Mouse (Mus musculus) effector memory CD4-positive, alpha-beta T cell, adult 7 months (primary cell): ENCODE measurements around the gene Slc17a2. TPM values are rescaled to one million over a fixed set of nuclear protein-coding genes. Genes with fewer than 3 reads are reported as not detected.

ENCODE experiments used
- polyA plus RNA-seq: library from polyadenylated mRNA; unstranded; fragments of 100-300 nt; shearing (Covaris generic); gene quantifications from one replicate; pipeline ENCODE4 v1.2.1, GENCODE M21; 2017

Slc17a2 gene
- not detected for polyA plus RNA-seq

DNA sequence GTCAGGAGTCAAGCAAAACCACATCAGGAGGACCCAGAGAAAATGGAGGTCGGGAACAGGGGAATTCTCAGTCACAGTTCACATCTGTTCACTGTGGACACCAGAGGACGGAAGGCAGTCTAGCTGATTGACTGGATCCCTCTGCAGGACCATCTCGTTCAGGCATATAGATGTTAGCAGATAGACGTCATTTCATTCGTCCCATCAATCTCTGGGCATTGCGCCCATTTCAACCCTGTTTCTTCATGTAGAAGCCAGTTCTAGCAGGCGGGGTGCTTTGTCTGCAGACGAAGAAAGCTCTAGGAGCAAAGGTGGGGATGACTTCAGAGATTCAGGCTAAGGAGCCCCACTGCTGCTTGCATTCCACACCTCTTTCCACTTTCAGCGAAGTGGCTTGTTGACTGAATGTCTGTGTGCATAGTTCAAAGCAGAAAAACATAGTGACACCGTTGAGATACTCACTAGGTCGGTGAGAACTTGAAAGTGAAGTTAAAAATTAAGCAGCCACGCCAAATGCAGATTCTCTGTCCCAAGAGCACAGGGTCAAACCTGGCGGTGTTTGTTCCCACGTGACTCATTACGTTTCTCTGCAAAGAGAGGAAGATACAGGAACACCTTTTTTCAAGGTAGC is at the start of gene Slc17a2:
Gene Slc17a2, plus strand, starts transcription at position 572 of the 631 bp plus-strand sequence.

DNA sequence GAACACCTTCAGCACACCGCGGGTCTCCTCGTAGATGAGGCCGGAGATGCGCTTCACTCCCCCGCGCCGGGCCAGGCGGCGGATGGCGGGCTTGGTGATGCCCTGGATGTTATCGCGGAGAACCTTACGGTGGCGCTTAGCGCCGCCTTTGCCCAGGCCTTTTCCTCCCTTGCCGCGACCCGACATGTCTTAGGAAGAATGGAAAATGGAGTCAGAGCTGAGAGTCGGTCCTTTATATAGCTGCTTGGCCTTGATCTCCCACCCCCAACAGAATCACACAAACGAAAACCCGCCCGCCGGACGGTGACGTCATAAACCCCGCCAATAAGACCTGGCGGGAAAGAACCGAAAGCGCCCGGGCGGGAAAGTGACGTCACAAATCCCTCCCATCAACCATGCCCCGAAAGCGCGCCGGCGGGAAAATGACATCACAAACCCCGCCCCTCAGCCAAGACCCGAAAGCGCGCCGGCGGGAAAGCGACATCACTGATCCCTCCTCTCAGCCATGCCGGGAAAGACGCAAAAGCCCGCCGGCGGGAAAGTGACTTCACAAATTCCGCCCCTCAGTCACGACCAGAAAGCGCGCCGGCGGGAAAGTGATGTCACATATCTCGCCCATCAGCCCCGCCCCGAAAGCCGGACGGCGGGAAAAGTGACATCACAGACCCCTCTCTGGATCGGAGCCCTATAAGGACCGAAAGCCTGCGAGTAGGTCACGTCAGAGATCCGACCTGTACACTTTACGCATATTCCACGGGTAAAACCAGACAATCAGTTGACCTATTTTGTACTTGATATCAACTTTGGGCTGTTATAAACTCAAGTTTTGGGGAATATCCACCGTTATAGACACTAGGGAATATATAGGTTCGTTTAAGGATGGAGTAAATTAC is 45.6 kb upstream of the Slc17a2 start, which contains the start of gene Hist1h4a:
Gene Hist1h4a, minus strand, starts transcription at position 259 of the 893 bp plus-strand sequence.

DNA sequence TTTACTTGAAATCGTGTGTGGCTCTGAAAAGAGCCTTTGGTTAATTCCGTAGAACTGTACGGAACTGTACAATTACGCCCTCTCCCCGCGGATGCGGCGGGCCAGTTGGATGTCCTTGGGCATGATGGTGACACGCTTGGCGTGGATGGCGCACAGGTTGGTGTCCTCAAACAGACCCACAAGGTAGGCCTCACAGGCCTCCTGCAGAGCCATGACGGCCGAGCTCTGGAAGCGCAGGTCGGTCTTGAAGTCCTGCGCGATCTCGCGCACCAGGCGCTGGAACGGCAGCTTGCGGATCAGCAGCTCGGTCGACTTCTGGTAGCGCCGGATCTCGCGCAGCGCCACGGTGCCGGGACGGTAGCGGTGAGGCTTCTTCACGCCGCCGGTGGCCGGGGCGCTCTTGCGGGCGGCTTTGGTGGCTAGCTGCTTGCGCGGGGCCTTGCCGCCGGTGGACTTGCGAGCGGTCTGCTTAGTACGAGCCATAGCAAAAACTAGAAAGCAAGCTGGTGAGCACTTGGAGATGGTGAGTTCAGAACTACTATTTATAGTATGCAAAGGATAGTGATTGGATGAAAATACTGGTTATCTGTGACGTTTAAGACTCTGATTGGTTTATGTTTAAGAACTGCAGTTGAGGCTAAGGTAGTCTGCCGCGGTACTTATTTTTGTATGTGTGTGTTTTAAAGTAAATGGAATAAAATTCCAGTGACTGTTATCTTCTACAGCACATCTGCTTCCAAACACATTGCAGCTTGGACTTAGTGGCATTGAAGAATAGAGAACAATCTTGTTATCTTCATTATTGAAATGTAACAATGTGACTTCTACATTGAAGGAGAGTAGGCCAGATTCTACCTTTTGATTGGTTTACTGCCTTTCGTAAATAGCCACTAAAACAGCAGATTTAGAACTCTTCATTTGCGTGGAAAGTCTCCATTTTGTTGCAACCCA is 44.6 kb upstream of the Slc17a2 start, which contains the start of gene Hist1h3a:
Gene Hist1h3a, minus strand, starts transcription at position 516 of the 951 bp plus-strand sequence.

DNA sequence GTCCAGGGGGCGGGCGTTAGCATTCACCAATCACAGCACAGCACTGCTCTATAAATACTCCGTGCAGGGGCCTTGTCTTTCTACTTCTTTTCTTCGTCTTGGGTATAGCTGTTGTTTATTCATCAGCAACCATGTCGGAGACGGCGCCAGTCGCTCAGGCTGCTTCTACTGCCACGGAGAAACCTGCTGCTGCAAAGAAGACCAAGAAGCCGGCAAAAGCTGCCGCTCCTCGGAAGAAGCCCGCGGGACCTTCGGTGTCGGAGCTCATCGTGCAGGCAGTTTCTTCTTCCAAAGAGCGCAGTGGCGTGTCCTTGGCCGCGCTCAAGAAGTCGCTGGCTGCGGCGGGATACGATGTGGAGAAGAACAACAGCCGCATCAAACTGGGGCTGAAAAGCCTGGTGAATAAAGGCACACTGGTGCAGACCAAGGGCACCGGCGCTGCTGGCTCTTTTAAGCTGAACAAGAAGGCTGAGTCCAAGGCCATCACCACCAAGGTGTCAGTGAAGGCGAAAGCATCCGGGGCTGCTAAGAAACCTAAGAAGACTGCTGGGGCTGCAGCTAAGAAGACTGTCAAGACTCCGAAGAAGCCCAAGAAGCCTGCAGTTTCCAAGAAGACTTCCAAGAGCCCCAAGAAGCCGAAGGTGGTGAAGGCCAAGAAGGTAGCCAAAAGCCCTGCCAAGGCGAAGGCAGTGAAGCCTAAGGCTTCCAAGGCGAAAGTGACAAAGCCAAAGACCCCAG is 43.0 kb upstream of the Slc17a2 start, which contains the start of gene Hist1h1a:
Gene Hist1h1a, plus strand, starts transcription at position 81 of the 738 bp plus-strand sequence.

DNA sequence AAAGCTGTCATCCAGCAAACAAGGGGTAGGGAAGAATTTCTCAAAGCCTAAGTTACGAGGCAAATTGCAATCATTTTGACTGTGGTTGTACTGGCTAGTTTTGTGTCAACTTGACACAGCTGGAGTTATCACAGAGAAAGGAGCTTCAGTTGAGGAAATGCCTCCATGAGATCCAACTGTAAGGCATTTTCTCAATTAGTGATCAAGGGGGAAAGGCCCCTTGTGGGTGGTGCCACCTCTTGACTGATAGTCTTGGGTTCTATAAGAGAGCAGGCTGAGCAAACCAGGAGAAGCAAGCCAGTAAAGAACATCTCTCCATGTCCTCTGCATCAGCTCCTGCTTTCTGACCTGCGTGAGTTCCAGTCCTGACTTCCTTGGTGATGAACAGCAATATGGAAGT is 37.2 kb upstream of the Slc17a2 start, which contains the start of gene Trim38:
Gene Trim38, plus strand, starts transcription at position 301 of the 400 bp plus-strand sequence.

DNA sequence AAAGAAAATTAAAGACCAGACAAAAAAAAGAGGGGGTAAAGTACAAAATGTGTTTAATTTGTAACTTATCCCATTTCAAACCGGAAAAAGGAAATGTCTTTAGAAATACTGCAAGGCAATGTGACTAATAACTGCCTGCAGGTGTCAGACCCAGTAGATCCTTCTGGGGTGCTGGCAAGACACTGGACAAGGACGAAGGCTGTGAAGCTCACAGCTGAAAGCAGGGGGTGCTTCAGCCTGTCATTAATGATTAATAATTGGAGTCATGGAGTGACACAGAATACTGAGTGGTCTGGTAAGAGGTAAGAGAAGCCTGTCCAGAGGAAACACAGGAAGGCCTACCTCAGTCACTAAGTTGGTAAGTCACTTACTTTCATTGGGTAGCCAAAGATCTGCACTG is 32.5 kb downstream of the Slc17a2 start, which contains the start of gene Slc17a3:
Gene Slc17a3, plus strand, starts transcription at position 127 of the 400 bp plus-strand sequence.

DNA sequence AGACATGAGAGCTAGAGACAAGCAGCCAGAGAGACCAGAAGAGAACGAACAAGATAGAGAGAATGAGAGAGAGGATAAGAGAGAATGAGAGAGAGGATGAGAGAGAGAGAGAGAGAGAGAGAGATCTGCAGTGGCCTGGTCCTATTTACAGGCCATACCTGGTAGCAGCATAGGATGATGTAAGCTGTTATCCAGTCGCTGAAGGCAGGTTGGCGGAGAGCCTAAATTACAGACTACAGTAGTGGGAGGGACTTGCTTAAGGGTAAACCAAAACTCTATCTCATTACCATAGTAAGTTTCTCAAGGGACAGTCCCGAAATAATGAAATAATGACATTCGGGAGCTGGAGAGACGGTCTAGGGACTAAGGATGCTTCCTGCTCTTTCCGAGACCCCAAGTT is 60.6 kb downstream of the Slc17a2 start, which contains the start of gene Slc17a1:
Gene Slc17a1, plus strand, starts transcription at position 346 of the 400 bp plus-strand sequence.

Other genes starting within 250 kb of the Slc17a2 start
- gene Hist1h3e, start 244.6 kb upstream of the Slc17a2 start, polyA plus RNA-seq, result 0.98 TPM
- gene Hist1h2ae, start 235.8 kb upstream of the Slc17a2 start, polyA plus RNA-seq, result 1.8 TPM
- gene Hist1h2bg, start 235.6 kb upstream of the Slc17a2 start, polyA plus RNA-seq, result not detected
- gene Hist1h2bf, start 232.8 kb upstream of the Slc17a2 start, polyA plus RNA-seq, result not detected
- gene Hist1h2ad, start 232.6 kb upstream of the Slc17a2 start, polyA plus RNA-seq, result not detected
- not detected for gene Hist1h3d, start 231.2 kb upstream of the Slc17a2 start, polyA plus RNA-seq
- 15.2 TPM for gene Hist1h4d, start 225.4 kb upstream of the Slc17a2 start, polyA plus RNA-seq
- 0.89 TPM for gene Hist1h2be, start 185.9 kb upstream of the Slc17a2 start, polyA plus RNA-seq
- 4.5 TPM for gene Hist1h1e, start 184.4 kb upstream of the Slc17a2 start, polyA plus RNA-seq
- gene Hist1h2ac, start 123.0 kb upstream of the Slc17a2 start, polyA plus RNA-seq, result not detected
- gene Hist1h2bc, start 122.8 kb upstream of the Slc17a2 start, polyA plus RNA-seq, result 12.6 TPM
- not detected for gene Hist1h1t, start 111.2 kb upstream of the Slc17a2 start, polyA plus RNA-seq
- 3.6 TPM for gene Hist1h4c, start 108.5 kb upstream of the Slc17a2 start, polyA plus RNA-seq
- not detected for gene Hfe, start 96.1 kb upstream of the Slc17a2 start, polyA plus RNA-seq
- gene Hist1h1c, start 68.2 kb upstream of the Slc17a2 start, polyA plus RNA-seq, result 38.7 TPM
- not detected for gene Hist1h3c, start 61.4 kb upstream of the Slc17a2 start, polyA plus RNA-seq
- gene Hist1h2bb, start 60.3 kb upstream of the Slc17a2 start, polyA plus RNA-seq, result not detected
- not detected for gene Hist1h2ab, start 55.9 kb upstream of the Slc17a2 start, polyA plus RNA-seq
- gene Hist1h3b, start 54.7 kb upstream of the Slc17a2 start, polyA plus RNA-seq, result not detected
- gene Hist1h4b, start 50.0 kb upstream of the Slc17a2 start, polyA plus RNA-seq, result 6.7 TPM
- gene Hist1h4a, start 45.8 kb upstream of the Slc17a2 start, polyA plus RNA-seq, result 1.1 TPM
- gene Hist1h3a, start 44.6 kb upstream of the Slc17a2 start, polyA plus RNA-seq, result 3.4 TPM
- not detected for gene Hist1h1a, start 43.3 kb upstream of the Slc17a2 start, polyA plus RNA-seq
- not detected for gene Trim38, start 37.1 kb upstream of the Slc17a2 start, polyA plus RNA-seq
- gene Slc17a3, start 32.4 kb downstream of the Slc17a2 start, polyA plus RNA-seq, result not detected
- gene Slc17a1, start 60.8 kb downstream of the Slc17a2 start, polyA plus RNA-seq, result 0.73 TPM
- 0.15 TPM for gene Slc17a4, start 108.0 kb downstream of the Slc17a2 start, polyA plus RNA-seq
- gene Hist1h2ba, start 127.2 kb downstream of the Slc17a2 start, polyA plus RNA-seq, result not detected
- gene Hist1h2aa, start 127.5 kb downstream of the Slc17a2 start, polyA plus RNA-seq, result not detected
- not detected for gene Scgn, start 184.2 kb downstream of the Slc17a2 start, polyA plus RNA-seq